Mouse (Mus musculus) left cerebral cortex, adult 2 months (tissue): ENCODE data around the gene Son. TPM values are rescaled to one million over a fixed set of nuclear protein-coding genes. Genes with fewer than 3 reads are reported as not detected.
A peak's percentile ranks its signal among the peaks of the same experiment; 100 is the strongest.

Experiments used
- DNase-seq, 2 experiments: peaks; one replicate each; pipeline ENCODE4 v3.0.0; 2021 to 2022; ENCODE audit warnings: low spot score in 2 of 2, mixed read lengths in 1 of 2; ENCODE audit errors: extremely low spot score in 1 of 2
- H3K27ac ChIP-seq: fragments of 200-600 bp; 2 replicates; pipeline ENCODE4 v1.8.1; 2022
- H3K4me3 ChIP-seq: fragments of 200-600 bp; 2 replicates; pipeline ENCODE4 v1.8.1; 2022
- CTCF ChIP-seq: fragments of 200-600 bp; IDR thresholded peaks from 2 replicates; pipeline ENCODE4 v1.8.1; 2022; ENCODE audit warnings: antibody characterized with exemption, mild to moderate bottlenecking, moderate library complexity
- intact Hi-C: fragments of 180-260 bp; cut with DNase I; formaldehyde crosslinking; loops from one replicate; pipeline ENCODE4 v1.15.1; 2025
- total RNA-seq, 2 experiments: library from RNA; stranded (reverse); gene quantifications; 2 replicates each; pipeline ENCODE4 v1.2.3; 2021

Son gene
- total RNA-seq, 2 experiments from 2014 or later: 221 to 228 TPM

DNA sequence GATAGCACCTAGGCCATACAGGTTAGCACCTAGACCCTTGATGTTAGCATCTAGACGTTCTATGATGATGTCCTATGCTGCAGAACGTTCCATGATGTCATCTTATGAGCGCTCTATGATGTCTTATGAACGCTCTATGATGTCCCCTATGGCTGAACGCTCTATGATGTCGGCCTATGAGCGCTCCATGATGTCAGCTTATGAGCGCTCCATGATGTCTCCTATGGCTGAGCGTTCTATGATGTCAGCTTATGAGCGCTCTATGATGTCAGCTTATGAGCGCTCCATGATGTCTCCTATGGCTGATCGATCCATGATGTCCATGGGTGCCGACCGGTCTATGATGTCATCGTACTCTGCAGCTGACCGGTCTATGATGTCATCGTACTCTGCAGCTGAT lies 10.0 kb downstream of the Son start:
- H3K4me3 ChIP-seq: no peak overlapping the region
- DNase-seq: no peak
- TF ChIP-seq CTCF: no peak
- intact Hi-C loops: no loop called here
- H3K27ac ChIP-seq: no peak overlapping the region

- no peak for DNase-seq
- Histone ChIP-seq H3K4me3 (no peak overlapping the region), H3K27ac (no peak overlapping the region)
- TF ChIP-seq CTCF: no peak
- intact Hi-C loops: no loop called here
Observed at GRCm38 (mm10) chr16:91658471-91658870, 11.2 kb downstream of the Son start.

GRCm38 (mm10) chr16:91659798-91660197 lies 12.5 kb downstream of the Son start:
- Histone ChIP-seq H3K27ac (no peak overlapping the region), H3K4me3 (no peak overlapping the region)
- intact Hi-C loops: no loop called here
- TF ChIP-seq CTCF: no peak
- no peak for DNase-seq

DNA sequence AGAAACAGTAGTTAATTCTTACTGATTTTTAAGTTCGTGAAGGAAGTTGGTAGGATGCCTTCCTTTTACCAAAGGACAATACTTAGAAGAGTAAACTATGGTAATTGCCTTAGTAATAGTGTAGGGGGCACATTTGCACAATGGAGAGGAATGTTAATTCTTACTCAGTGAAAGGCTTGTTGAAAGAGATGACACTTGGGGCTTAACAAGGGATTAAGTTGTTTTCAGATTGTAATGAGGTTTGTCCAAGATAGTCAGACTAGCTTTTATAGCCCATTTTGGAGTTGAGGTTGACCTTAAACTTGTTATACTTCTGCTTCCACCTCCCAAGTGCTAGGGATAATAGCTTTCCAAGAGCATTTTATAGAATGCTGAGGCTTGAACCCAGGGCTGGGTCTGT lies 14.1 kb downstream of the Son start:
- Histone ChIP-seq H3K4me3 (no peak overlapping the region), H3K27ac (no peak overlapping the region)
- intact Hi-C loops: no loop called here
- no peak for TF ChIP-seq CTCF
- DNase-seq: no peak

DNA sequence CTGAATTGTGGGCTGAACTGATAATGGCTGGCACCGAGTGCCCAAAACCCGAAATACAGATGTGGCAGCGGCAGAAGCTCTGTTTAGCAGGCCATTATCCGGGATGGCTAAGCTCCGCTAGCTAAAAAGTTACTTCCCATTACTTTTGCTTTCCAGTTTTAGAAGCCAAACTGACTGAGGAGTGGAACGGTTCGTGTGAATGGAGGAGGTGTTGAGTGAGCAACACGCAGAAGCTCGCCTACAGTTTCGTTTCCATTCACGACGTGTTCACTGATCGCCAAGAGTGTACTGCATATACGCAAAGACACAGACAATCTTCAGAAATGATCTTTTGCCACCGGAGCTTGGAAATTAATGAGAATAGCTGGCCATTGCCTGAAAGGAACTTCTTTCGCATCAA lies 15.0 kb downstream of the Son start:
- TF ChIP-seq CTCF: no peak
- DNase-seq: no peak
- intact Hi-C loops: no loop called here
- Histone ChIP-seq H3K4me3 (no peak overlapping the region), H3K27ac (no peak overlapping the region)

DNA sequence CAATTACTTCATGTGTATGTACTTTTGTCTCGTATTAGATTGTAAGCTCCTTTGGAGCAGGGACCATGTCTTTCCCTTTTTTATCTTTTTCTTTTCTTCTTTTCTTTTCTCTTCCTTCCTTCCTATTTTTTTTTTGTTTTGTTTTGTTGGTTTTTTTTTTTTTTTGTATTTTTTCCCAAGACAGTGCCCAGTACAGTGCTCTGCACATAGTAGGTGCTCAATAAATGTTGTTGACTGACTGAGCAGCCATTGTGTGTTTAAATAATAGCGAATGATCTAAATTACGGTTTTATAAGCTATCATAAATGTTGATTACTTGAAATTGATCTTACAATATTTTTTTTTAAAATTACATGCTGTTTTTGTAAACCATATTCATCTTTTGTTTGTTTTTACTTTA lies 16.5 kb downstream of the Son start:
- DNase-seq: no peak
- Histone ChIP-seq H3K27ac (no peak overlapping the region), H3K4me3 (no peak overlapping the region)
- TF ChIP-seq CTCF: no peak
- intact Hi-C loops: loop anchor here (2.0 kb wide), 1 partner anchor 15 kb away; no protein-coding TSS in a partner anchor

GRCm38 (mm10) chr16:91674500-91674899 lies 27.2 kb downstream of the Son start:
- no peak for TF ChIP-seq CTCF
- DNase-seq: no peak
- Histone ChIP-seq H3K27ac (no peak overlapping the region), H3K4me3 (no peak overlapping the region)
- intact Hi-C loops: no loop called here

DNA sequence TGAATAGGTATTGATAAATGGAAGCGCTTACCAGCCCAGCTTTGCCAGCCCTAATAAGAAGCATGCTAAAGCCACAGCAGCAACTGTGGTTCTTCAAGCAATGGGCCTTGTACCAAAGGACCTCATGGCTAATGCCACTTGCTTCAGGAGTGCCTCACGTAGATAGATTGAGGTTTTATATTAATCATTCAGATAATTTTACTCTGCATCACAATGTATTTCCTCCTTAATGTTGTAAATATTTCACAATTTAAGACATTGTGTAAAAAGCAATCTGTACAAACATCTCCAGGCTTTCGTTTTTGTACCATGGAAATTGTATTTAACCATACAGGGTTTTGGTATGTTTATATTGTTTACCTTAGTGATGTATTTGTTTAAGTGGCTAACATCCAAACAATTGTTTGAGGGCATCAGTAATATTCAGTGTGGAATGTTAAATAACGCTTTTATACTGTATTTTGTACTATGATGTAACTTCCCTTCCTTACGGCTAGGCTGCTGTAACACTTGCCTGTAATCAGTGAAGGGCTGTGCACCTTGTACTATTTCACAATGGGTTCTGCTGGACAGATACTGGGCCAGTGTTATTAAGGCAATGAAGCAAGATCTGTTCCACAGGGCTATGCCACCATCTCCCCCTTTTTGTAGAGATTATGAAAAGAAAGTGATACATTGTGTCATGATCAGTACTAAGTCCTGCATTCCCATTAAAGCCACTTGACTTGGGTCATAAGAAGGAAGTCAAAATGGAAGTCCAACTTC lies 31.0 kb downstream of the Son start:
- DNase-seq: no peak
- Histone ChIP-seq H3K4me3 (no peak overlapping the region), H3K27ac (no peak overlapping the region)
- intact Hi-C loops: loop anchor here (2.0 kb wide), 1 partner anchor 14 kb away; no protein-coding TSS in a partner anchor
- no peak for TF ChIP-seq CTCF

DNA sequence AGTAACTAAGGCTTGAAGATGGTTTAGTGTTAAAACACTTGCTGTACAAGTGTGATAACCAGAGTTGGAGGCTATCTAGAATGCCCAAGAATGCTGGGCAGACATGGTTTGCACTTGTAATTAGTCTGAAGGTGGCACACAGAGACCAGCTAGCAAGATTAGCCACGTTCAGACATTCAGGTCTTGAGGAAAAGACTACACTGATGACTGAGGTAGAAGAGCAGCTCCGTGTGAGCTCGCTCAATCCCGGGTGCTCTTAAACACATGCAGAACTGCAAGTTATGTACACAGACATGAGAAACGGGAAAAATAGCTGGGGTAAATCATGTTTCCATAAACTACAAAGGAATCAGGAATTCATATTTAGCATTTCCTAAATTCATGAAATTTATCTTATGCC lies 33.4 kb downstream of the Son start:
- TF ChIP-seq CTCF: no peak
- H3K27ac ChIP-seq: no peak overlapping the region
- no peak for DNase-seq
- H3K4me3 ChIP-seq: no peak overlapping the region
- intact Hi-C loops: no loop called here

DNA sequence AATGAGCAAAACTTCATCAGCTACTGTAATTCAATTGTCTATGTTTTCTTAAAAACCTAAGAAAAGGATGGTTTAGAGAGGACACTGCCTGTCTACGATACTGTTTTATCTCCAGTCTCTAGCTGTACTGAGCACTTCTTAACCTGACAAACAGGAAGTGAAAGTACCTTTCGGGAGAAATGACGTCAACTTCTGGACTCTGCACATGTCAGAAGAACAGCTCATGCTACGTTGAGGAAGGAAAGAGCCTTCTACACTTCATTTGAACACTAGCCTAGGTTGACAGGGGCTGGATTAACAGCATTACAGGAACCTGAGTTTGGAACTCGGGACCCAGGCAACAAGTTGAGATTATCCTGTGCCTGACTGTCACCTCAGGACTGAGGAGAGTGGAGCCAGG lies 38.2 kb downstream of the Son start:
- no peak overlapping the region for H3K27ac ChIP-seq
- TF ChIP-seq CTCF: no peak
- intact Hi-C loops: loop anchor here (5.0 kb wide), 1 partner anchor 33 kb away; no protein-coding TSS in a partner anchor
- H3K4me3 ChIP-seq: no peak overlapping the region
- no peak for DNase-seq

- no peak for TF ChIP-seq CTCF
- intact Hi-C loops: loop anchor here (5.0 kb wide), 1 partner anchor 34 kb away; no protein-coding TSS in a partner anchor
- DNase-seq: no peak
- Histone ChIP-seq H3K27ac (no peak overlapping the region), H3K4me3 (no peak overlapping the region)
Observed at GRCm38 (mm10) chr16:91686369-91686768, 39.1 kb downstream of the Son start.

GRCm38 (mm10) chr16:91688023-91688618 lies 40.8 kb downstream of the Son start:
- no peak for DNase-seq
- peak overlapping the region; percentile 72 for H3K4me3 ChIP-seq
- TF ChIP-seq CTCF: no peak
- peak overlapping the region; percentile 78 for H3K27ac ChIP-seq
- intact Hi-C loops: loop anchor here (5.0 kb wide), 1 partner anchor 36 kb away; no protein-coding TSS in a partner anchor
